Mouse (Mus musculus) Patski (cell line): ENCODE measurements around the gene Tcf7l2. TPM values are rescaled to one million over a fixed set of nuclear protein-coding genes. Genes with fewer than 3 reads are reported as not detected.

Experiments used
- ATAC-seq: fragments of 100-300 bp; one replicate; pipeline ENCODE4 v1.8.0; 2021
- CTCF ChIA-PET: fragments of 350-600 bp; sonication (Branson Sonifier 250); formaldehyde crosslinking; loops from one replicate; lab custom pipeline; 2022; ENCODE audit warnings: inconsistent platforms; lab: Charles Lee
- POLR2A ChIA-PET: fragments of 350-600 bp; sonication (Branson Sonifier 250); formaldehyde crosslinking; loops from one replicate; lab custom pipeline; 2022; ENCODE audit warnings: antibody characterized with exemption, inconsistent platforms; lab: Charles Lee
- DNase-seq: peaks from one replicate; pipeline ENCODE4 v3.0.0-alpha.2; 2011; ENCODE audit warnings: low read depth, low spot score
- H3K27me3 ChIP-seq: fragments of 371-371 bp; one replicate; pipeline ENCODE4 v1.5.1; 2021
- CTCF ChIP-seq: fragments of 100-300 bp; IDR thresholded peaks from one replicate; pipeline ENCODE4 v1.5.1; 2021
- in situ Hi-C: fragments of 300-500 bp; cut with MboI; formaldehyde crosslinking; loops from 3 replicates; pipeline ENCODE4 v1.11.1; 2018; ENCODE audit warnings: low pct_unique_long_range_greater_than_20kb, mixed read lengths
- polyA plus RNA-seq: library from polyadenylated mRNA; unstranded; gene quantifications from one replicate; pipeline ENCODE4 v1.2.3, GENCODE M21; 2021

Tcf7l2 gene
- polyA plus RNA-seq, 1 experiment from 2014 or later, result 22.1 TPM

DNA sequence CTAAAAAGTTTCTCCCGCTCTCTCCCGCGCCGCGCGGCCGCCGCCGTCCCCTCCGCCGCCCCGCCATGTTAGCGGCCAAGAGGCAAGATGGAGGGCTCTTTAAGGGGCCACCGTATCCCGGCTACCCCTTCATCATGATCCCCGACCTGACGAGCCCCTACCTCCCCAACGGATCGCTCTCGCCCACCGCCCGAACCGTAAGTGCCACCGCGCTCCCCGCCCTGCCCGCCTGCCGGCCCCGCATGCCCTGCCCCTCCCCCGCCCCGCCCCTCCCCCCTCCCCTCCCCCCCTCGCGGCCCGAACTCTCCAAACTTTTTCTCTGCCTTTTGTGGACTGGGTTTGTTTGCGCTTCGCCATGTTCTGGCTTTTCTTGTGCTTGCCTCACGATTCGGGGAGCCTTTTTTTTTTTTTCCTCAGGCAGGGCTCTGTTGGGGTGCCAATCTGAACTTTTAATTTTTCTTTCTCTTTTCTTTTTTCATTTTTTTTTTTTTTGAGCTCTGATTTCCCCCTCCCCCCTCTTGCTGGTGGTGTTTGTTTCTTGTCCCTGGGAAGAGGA is 1.5 kb downstream of the Tcf7l2 start:
- in situ Hi-C loops, result loop anchor here (5.0 kb wide), 1 partner anchor 134 kb away; no protein-coding TSS in a partner anchor
- CTCF ChIA-PET, result interaction anchor here (1.2 kb wide), 1 partner anchor 180 kb away, joined by 3 read pairs; no protein-coding TSS in a partner anchor
- H3K27me3 ChIP-seq, result no peaks in the 10 kb centered on the region
- POLR2A ChIA-PET, result interaction anchor here (0.6 to 1.0 kb wide), 8 partner anchors 9 to 251 kb away, joined by 3 to 5 read pairs (median 4); no protein-coding TSS in a partner anchor
- DNase-seq (no peak), ATAC-seq (peak; percentile 18)
- TF ChIP-seq CTCF, result no peak

DNA sequence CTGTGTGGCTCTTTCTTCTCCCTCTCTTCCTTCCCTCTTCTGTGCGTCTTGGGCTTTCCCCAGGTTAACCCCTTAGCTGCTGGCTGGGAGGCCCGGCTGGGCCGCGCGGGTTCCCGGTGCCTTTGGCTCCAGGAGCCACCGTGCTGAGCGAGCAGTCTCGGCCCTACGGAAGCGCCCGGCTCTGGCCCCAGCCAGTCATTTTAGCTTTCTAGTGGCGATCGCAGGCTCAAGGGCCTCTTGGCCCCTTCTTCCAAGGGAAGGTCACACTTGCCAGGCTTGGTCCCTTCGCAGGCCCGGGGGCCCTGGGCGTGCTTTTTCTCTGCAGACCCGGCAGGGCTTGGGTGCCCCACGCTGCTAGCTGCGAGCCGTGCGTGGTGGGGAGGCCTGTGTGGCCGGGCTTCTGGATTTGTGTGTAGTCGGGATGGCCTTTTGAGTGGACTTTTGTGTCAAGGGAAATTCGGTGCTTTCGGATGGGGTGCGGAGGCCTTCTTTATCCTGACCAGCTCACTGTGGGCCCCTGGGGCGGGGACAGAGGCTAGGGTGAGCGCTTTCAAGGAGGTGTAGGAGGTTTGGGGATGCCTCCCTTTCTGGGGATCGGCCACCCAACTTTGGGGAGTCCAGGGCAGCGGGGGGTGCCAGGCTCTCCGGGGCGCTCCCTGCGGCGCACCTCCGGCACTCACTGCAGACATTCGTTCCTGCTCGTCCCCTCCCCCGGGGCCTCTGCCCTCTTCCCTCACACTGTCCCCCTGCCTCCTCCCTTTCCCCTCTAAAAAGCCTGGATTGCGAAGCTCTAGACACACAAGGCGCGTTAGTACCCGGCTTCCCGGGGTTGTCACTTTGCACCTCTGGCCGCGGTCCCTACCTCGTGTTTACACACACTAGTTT is 2.2 kb downstream of the Tcf7l2 start:
- in situ Hi-C loops, result loop anchor here (5.0 kb wide), 1 partner anchor 134 kb away; no protein-coding TSS in a partner anchor
- peak; percentile 5 for ATAC-seq
- ChIA-PET POLR2A (interaction anchor here (0.6 to 1.0 kb wide), 10 partner anchors 8 to 389 kb away, joined by 3 to 6 read pairs (median 4); no protein-coding TSS in a partner anchor), CTCF (interaction anchor here (1.2 to 1.5 kb wide), 2 partner anchors 14 to 181 kb away, joined by 3 to 4 read pairs; no protein-coding TSS in a partner anchor)
- H3K27me3 ChIP-seq, result no peaks in the 10 kb centered on the region
- no peak for DNase-seq
- no peak for TF ChIP-seq CTCF

- ChIA-PET POLR2A (interaction anchor here (0.7 to 1.0 kb wide), 3 partner anchors 23 to 389 kb away, joined by 3 to 6 read pairs (median 3); no protein-coding TSS in a partner anchor), CTCF (interaction anchor here (0.7 to 1.5 kb wide), 3 partner anchors 13 to 39 kb away, joined by 3 to 4 read pairs (median 3); no protein-coding TSS in a partner anchor)
- no peak for DNase-seq
These were observed 3.1 kb downstream of the Tcf7l2 start for GRCm38 (mm10) chr19:55744576-55745191.

GRCm38 (mm10) chr19:55745192-55745578 is 3.6 kb downstream of the Tcf7l2 start:
- DNase-seq, result no peak
- no peak for ATAC-seq

More at GRCm38 (mm10) chr19:55744576-55745191, 3.1 kb downstream of the Tcf7l2 start:
- no peak for TF ChIP-seq CTCF
- ATAC-seq, result no peak
- in situ Hi-C loops, result loop anchor here (5.0 kb wide), 1 partner anchor 133 kb away; no protein-coding TSS in a partner anchor
- H3K27me3 ChIP-seq, result no peaks in the 10 kb centered on the region

GRCm38 (mm10) chr19:55746241-55746640 is 4.6 kb downstream of the Tcf7l2 start:
- TF ChIP-seq CTCF, result no peak
- ChIA-PET CTCF (interaction anchor here (0.7 kb wide), 1 partner anchor 45 kb away, joined by 3 read pairs; no protein-coding TSS in a partner anchor), POLR2A (no interaction called here)
- no peaks in the 10 kb centered on the region for H3K27me3 ChIP-seq
- ATAC-seq, result no peak
- in situ Hi-C loops, result no loop called here
- DNase-seq, result no peak

More at GRCm38 (mm10) chr19:55745192-55745578, 3.6 kb downstream of the Tcf7l2 start:
- no peaks in the 10 kb centered on the region for H3K27me3 ChIP-seq
- in situ Hi-C loops, result no loop called here
- TF ChIP-seq CTCF, result no peak
- CTCF ChIA-PET, result interaction anchor here (0.7 to 1.5 kb wide), 3 partner anchors 13 to 39 kb away, joined by 3 to 4 read pairs (median 3); no protein-coding TSS in a partner anchor
- POLR2A ChIA-PET, result interaction anchor here (0.7 kb wide), 1 partner anchor 132 kb away, joined by 3 read pairs; no protein-coding TSS in a partner anchor

DNA sequence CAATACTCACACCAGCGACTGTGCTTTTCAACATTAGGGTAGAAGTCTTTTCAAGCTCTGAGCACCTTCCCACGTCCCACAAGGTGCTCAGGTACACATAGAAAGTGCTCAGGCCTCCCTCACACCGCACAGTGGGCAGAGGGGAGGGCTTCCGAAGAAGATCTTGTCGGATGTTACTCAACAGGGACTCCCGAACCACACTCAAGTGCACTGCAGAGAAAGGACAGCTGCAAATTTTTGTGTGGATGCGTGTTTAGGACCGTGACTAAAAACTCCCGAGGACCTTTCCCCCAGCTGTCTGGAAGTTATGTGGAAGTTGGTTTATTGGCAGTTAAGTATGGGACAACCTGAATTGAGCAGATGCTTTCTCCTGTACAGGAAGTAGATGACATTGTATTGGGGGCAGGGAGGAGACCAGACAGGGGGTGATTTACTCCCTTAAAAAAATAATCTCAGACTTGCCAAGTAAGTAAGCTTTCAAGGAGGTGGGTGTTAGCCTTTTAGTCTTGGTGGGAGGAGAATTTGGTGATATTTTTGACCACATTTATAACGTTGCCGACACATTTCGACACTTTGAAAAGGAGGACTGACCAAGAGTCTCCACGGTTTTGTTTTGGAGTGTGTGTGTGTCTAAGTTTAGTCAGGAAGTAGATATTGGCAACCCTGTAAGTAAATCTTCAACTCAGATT is 5.8 kb downstream of the Tcf7l2 start:
- CTCF ChIA-PET, result interaction anchor here (1.8 kb wide), 1 partner anchor 19 kb away, joined by 3 read pairs; no protein-coding TSS in a partner anchor
- in situ Hi-C loops, result no loop called here
- no peaks in the 10 kb centered on the region for H3K27me3 ChIP-seq
- ATAC-seq (no peak), DNase-seq (no peak)
- POLR2A ChIA-PET, result no interaction called here
- no peak for TF ChIP-seq CTCF

GRCm38 (mm10) chr19:55747926-55748291 is 6.3 kb downstream of the Tcf7l2 start:
- DNase-seq, result no peak
- H3K27me3 ChIP-seq, result no peaks in the 10 kb centered on the region
- in situ Hi-C loops, result no loop called here
- no peak for TF ChIP-seq CTCF
- no peak for ATAC-seq
- ChIA-PET CTCF (interaction anchor here (1.8 kb wide), 1 partner anchor 19 kb away, joined by 3 read pairs; no protein-coding TSS in a partner anchor), POLR2A (no interaction called here)

- H3K27me3 ChIP-seq, result no peaks in the 10 kb centered on the region
- in situ Hi-C loops, result no loop called here
- ATAC-seq (no peak), DNase-seq (no peak)
- ChIA-PET POLR2A (interaction anchor here (0.6 to 0.8 kb wide), 5 partner anchors 37 to 540 kb away, joined by 3 to 5 read pairs (median 4); no protein-coding TSS in a partner anchor), CTCF (no interaction called here)
- TF ChIP-seq CTCF, result no peak
These were observed 7.2 kb downstream of the Tcf7l2 start for GRCm38 (mm10) chr19:55748801-55749200.

- H3K27me3 ChIP-seq, result no peaks in the 10 kb centered on the region
- peak; percentile 48 for ATAC-seq
- POLR2A ChIA-PET, result interaction anchor here (0.6 to 0.8 kb wide), 5 partner anchors 36 to 539 kb away, joined by 3 to 5 read pairs (median 4); no protein-coding TSS in a partner anchor
- in situ Hi-C loops, result no loop called here
- no peak for TF ChIP-seq CTCF
- CTCF ChIA-PET, result interaction anchor here (1.2 kb wide), 1 partner anchor 146 kb away, joined by 3 read pairs; no protein-coding TSS in a partner anchor
- no peak for DNase-seq
These were observed 7.9 kb downstream of the Tcf7l2 start for GRCm38 (mm10) chr19:55749532-55749931.
